Mouse (Mus musculus) heart, embryonic 13.5 days (tissue): ENCODE measurements around the gene Ppl. TPM values are rescaled to one million over a fixed set of nuclear protein-coding genes. Genes with fewer than 3 reads are reported as not detected.

Experiments used
- ATAC-seq: fragments of 200-750 bp; cut with Nextera tagmentation; 2 replicates; pipeline ENCODE4 v1.8.0; 2017; ENCODE audit warnings: moderate TSS enrichment; ENCODE audit not compliant: insufficient number of reproducible peaks, low FRiP score, low TSS enrichment; ENCODE audit errors: extremely low read depth
- H3K27ac ChIP-seq: fragments of 300-500 bp; sonication (generic); replicated peaks from 2 replicates; pipeline ENCODE4 v1.5.1; 2015; ENCODE audit warnings: moderate library complexity, mild to moderate bottlenecking, inconsistent platforms
- H3K27me3 ChIP-seq: fragments of 300-500 bp; sonication (generic); replicated peaks from 2 replicates; pipeline ENCODE4 v1.6.1; 2015; ENCODE audit warnings: mild to moderate bottlenecking, inconsistent platforms
- H3K36me3 ChIP-seq: fragments of 300-500 bp; sonication (generic); 2 replicates; pipeline ENCODE4 v1.6.1; 2015; ENCODE audit warnings: mild to moderate bottlenecking, inconsistent platforms
- H3K4me1 ChIP-seq: fragments of 300-500 bp; sonication (generic); 2 replicates; pipeline ENCODE4 v1.6.1; 2015; ENCODE audit warnings: inconsistent platforms
- H3K4me2 ChIP-seq: fragments of 300-500 bp; sonication (generic); 2 replicates; pipeline ENCODE4 v1.6.1; 2015; ENCODE audit warnings: inconsistent platforms, mild to moderate bottlenecking, moderate library complexity
- H3K4me3 ChIP-seq: fragments of 300-500 bp; sonication (generic); 2 replicates; pipeline ENCODE4 v1.5.1; 2015; ENCODE audit warnings: moderate library complexity, mild to moderate bottlenecking, inconsistent platforms
- H3K9ac ChIP-seq: fragments of 300-500 bp; sonication (generic); 2 replicates; pipeline ENCODE4 v1.6.1; 2015; ENCODE audit warnings: inconsistent platforms, mild to moderate bottlenecking, moderate library complexity
- H3K9me3 ChIP-seq: fragments of 300-500 bp; sonication (generic); 2 replicates; pipeline ENCODE4 v1.6.1; 2016; ENCODE audit warnings: inconsistent platforms
- WGBS: fragments of 180-500 bp; shearing (Covaris S2); methylation state at CpG from one replicate; pipeline ENCODE4 v1.1.7; 2015; ENCODE audit warnings: mixed read lengths; 5-methylcytosine and 5-hydroxymethylcytosine counted together
- polyA plus RNA-seq: library from polyadenylated mRNA; unstranded; fragments of >200 nt; fragmentation: Nextera tagmentation; extraction: Ambion mirVana; gene quantifications from 2 replicates; pipeline ENCODE4 v1.2.1, GENCODE M21; 2015

The Ppl gene
- polyA plus RNA-seq, 1 experiment from 2014 or later, result 1.4 TPM

- H3K27me3 ChIP-seq, result no peaks in the 10 kb centered on the region
- no peaks in the 10 kb centered on the region for H3K4me1 ChIP-seq
- 89% methylated on average over 5 of the region's 5 CpGs for WGBS
- H3K27ac ChIP-seq, result no peak overlapping the region
- ATAC-seq, result no peak
- H3K4me3 ChIP-seq, result no peak overlapping the region
- no peaks in the 10 kb centered on the region for H3K9me3 ChIP-seq
- no peak overlapping the region for H3K4me2 ChIP-seq
- peaks cover 95% of the 10 kb centered on the region for H3K36me3 ChIP-seq
- H3K9ac ChIP-seq, result no peak overlapping the region
Measured at GRCm38 (mm10) chr16:5074341-5074740, 57.9 kb downstream of the Ppl start.

- no peak for ATAC-seq
- Histone ChIP-seq H3K4me3 (no peak overlapping the region), H3K9ac (no peak overlapping the region), H3K27ac (no peak overlapping the region), H3K4me2 (no peak overlapping the region), H3K36me3 (peaks cover 93% of the 10 kb centered on the region), H3K9me3 (no peaks in the 10 kb centered on the region), H3K4me1 (no peaks in the 10 kb centered on the region), H3K27me3 (no peaks in the 10 kb centered on the region)
- WGBS, result 90% methylated on average over 7 of the region's 7 CpGs
Measured at GRCm38 (mm10) chr16:5071974-5072373, 60.2 kb downstream of the Ppl start.

- Histone ChIP-seq H3K4me2 (no peak overlapping the region), H3K4me3 (no peak overlapping the region), H3K27me3 (no peaks in the 10 kb centered on the region), H3K9me3 (no peaks in the 10 kb centered on the region), H3K9ac (no peak overlapping the region), H3K36me3 (peaks cover 92% of the 10 kb centered on the region), H3K4me1 (no peaks in the 10 kb centered on the region), H3K27ac (no peak overlapping the region)
- whole genome bisulfite sequencing, result 72% methylated on average over 3 of the region's 3 CpGs
- ATAC-seq, result no peak
Measured at GRCm38 (mm10) chr16:5070321-5070720, 61.9 kb downstream of the Ppl start.

- Histone ChIP-seq H3K4me3 (no peak overlapping the region), H3K27ac (no peak overlapping the region), H3K27me3 (no peaks in the 10 kb centered on the region), H3K4me2 (no peak overlapping the region), H3K36me3 (peaks cover 86% of the 10 kb centered on the region), H3K9ac (no peak overlapping the region), H3K9me3 (no peaks in the 10 kb centered on the region), H3K4me1 (no peaks in the 10 kb centered on the region)
- WGBS, result 82% methylated on average over 4 of the region's 4 CpGs
- ATAC-seq, result no peak
Measured at GRCm38 (mm10) chr16:5063472-5063871, 68.7 kb downstream of the Ppl start.

GRCm38 (mm10) chr16:5058114-5058513 lies 74.1 kb downstream of the Ppl start:
- Histone ChIP-seq H3K27ac (no peak overlapping the region), H3K27me3 (no peaks in the 10 kb centered on the region), H3K4me2 (no peak overlapping the region), H3K36me3 (peaks cover 79% of the 10 kb centered on the region), H3K9me3 (no peaks in the 10 kb centered on the region), H3K4me3 (no peak overlapping the region), H3K4me1 (no peaks in the 10 kb centered on the region), H3K9ac (no peak overlapping the region)
- no peak for ATAC-seq
- WGBS, result 87% methylated on average over 1 of the region's 1 CpGs

- peak overlapping the region; percentile 98 for H3K27ac ChIP-seq
- peak overlapping the region; percentile 92 for H3K9ac ChIP-seq
- peak; percentile 43 for ATAC-seq
- no peaks in the 10 kb centered on the region for H3K9me3 ChIP-seq
- WGBS, result under 1% methylated on average over 77 of the region's 78 CpGs
- H3K4me3 ChIP-seq, result peak overlapping the region; percentile 96
- H3K36me3 ChIP-seq, result peaks cover 44% of the 10 kb centered on the region
- H3K4me2 ChIP-seq, result peak overlapping the region; percentile 84
- H3K27me3 ChIP-seq, result no peaks in the 10 kb centered on the region
- peaks cover 30% of the 10 kb centered on the region for H3K4me1 ChIP-seq
Measured at GRCm38 (mm10) chr16:5050251-5051110, 81.7 kb downstream of the Ppl start.

- H3K9ac ChIP-seq, result peak within 1 kb of the TSS; percentile 97
- peaks cover 44% of the 10 kb centered on the region for H3K36me3 ChIP-seq
- H3K27ac ChIP-seq, result peak within 1 kb of the TSS; percentile 98
- H3K4me3 ChIP-seq, result peak within 1 kb of the TSS; percentile 96
- no peaks in the 10 kb centered on the region for H3K9me3 ChIP-seq
- H3K4me1 ChIP-seq, result peaks cover 30% of the 10 kb centered on the region
- H3K27me3 ChIP-seq, result no peaks in the 10 kb centered on the region
- peak; percentile 99 for ATAC-seq
- peak within 1 kb of the TSS; percentile 88 for H3K4me2 ChIP-seq
- under 1% methylated on average over 51 of the region's 56 CpGs for WGBS
Measured at GRCm38 (mm10) chr16:5049774-5050234, 82.4 kb downstream of the Ppl start, which contains the start of the genes Glyr1 and Ubn1. Gene Glyr1 (minus strand): TSS chr16:5049863. Gene Ubn1 (plus strand): TSS chr16:5050057.

GRCm38 (mm10) chr16:5049182-5049773 lies 82.9 kb downstream of the Ppl start:
- ATAC-seq, result peak; percentile 10; the same call in 1 of the 2 replicates
- peaks cover 30% of the 10 kb centered on the region for H3K4me1 ChIP-seq
- peak overlapping the region; percentile 97 for H3K9ac ChIP-seq
- under 1% methylated on average over 38 of the region's 38 CpGs for WGBS
- peaks cover 49% of the 10 kb centered on the region for H3K36me3 ChIP-seq
- H3K4me2 ChIP-seq, result peak overlapping the region; percentile 88
- peak overlapping the region; percentile 96 for H3K4me3 ChIP-seq
- H3K9me3 ChIP-seq, result no peaks in the 10 kb centered on the region
- H3K27me3 ChIP-seq, result no peaks in the 10 kb centered on the region
- peak overlapping the region; percentile 98 for H3K27ac ChIP-seq

- Histone ChIP-seq H3K9me3 (no peaks in the 10 kb centered on the region), H3K4me1 (peaks cover 17% of the 10 kb centered on the region), H3K9ac (no peak overlapping the region), H3K27me3 (no peaks in the 10 kb centered on the region), H3K4me3 (no peak overlapping the region), H3K27ac (no peak overlapping the region), H3K4me2 (no peak overlapping the region), H3K36me3 (peaks cover 78% of the 10 kb centered on the region)
- WGBS, result 95% methylated on average over 3 of the region's 3 CpGs
- ATAC-seq, result no peak
Measured at GRCm38 (mm10) chr16:5045322-5045721, 86.9 kb downstream of the Ppl start.

GRCm38 (mm10) chr16:5036649-5037234 lies 95.5 kb downstream of the Ppl start:
- no peak overlapping the region for H3K9ac ChIP-seq
- no peak for ATAC-seq
- no peaks in the 10 kb centered on the region for H3K4me1 ChIP-seq
- H3K9me3 ChIP-seq, result no peaks in the 10 kb centered on the region
- no peaks in the 10 kb centered on the region for H3K27me3 ChIP-seq
- H3K4me2 ChIP-seq, result no peak overlapping the region
- no peak overlapping the region for H3K4me3 ChIP-seq
- no peak overlapping the region for H3K27ac ChIP-seq
- 88% methylated on average over 5 of the region's 5 CpGs for WGBS
- peaks cover 98% of the 10 kb centered on the region for H3K36me3 ChIP-seq
